Mouse (Mus musculus) brain, embryonic 18.5 days (tissue): ENCODE data around the gene Myo1e.

ENCODE experiments used
- DNase-seq: peaks from one replicate; pipeline ENCODE4 v3.0.0-alpha.2; 2012; ENCODE audit warnings: low read depth, low spot score

Myo1e gene

DNA sequence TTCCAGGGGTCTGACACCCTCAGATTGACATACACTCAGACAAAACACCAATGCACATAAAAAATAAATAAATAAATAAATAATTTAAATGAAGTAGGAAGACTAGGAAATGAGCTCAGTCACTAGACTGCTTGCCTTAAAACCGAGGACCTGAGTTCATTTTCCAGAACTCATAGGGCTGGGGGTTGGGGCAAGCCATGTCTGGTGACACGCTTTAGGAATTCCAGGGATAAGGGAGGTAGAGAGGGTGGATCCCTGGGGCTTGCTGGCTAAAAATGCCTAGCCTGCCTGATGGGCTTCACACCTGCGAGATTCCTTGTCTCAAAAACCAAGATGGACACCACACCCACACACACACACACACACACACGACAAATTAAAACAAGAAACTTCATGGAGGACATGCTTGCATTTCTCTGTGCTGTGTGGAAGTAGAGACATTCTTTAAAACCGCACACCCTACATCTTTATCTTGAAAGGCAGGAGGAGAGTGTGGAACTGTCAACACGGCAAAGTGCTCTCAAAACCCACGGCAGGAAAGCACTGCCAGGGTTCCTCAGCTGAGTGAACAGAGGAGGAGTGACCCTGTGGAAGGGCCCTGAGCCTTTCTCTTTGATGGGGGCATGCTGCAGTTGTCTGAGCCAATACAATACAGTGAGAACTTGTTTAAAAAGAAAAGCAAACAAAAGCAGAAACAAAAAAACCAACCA, 13.5 kb downstream of the Myo1e start:
- no peak for DNase-seq

DNA sequence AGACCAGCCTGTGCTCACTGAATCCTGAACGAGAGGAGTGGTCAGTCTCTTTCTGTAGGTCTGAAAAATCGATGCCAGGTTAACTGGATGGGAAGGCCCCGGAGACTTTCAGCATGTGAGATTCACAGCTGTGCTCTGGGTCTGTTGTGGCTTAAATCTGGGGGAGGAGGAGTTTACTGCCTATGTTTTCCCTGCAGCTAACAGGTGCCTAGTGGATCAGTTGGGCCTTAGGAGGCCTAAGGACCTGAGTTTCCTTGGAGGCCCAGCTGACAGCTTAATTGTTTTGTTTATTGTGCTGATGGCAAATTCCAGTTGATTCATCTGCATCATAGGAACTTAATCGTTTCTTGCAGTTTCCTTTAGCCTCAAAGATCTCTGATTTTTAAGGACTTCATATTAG, 16.0 kb downstream of the Myo1e start:
- DNase-seq: no peak

DNA sequence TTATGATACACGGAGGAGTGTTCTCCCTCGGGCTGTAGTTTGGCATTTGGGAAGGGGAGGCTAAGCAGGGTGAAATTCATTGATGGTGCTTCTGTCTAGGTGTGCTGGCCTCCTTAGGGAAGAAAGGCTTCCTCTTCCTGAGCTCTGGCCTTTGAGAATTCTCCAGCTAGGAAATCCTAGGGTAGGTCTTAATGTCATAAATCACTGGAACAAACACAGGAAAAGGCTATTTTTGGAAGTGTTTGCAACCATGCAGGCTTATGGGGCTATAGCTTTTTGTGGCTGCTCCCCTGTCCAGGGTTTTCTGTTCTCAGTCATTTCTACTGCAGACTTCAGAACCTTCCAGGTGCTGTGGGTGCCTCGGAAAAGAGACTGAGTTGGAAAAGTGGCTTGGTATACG, 16.9 kb downstream of the Myo1e start:
- no peak for DNase-seq

- no peak for DNase-seq
Observed at GRCm38 (mm10) chr9:70226359-70226758, 19.2 kb downstream of the Myo1e start.

DNA sequence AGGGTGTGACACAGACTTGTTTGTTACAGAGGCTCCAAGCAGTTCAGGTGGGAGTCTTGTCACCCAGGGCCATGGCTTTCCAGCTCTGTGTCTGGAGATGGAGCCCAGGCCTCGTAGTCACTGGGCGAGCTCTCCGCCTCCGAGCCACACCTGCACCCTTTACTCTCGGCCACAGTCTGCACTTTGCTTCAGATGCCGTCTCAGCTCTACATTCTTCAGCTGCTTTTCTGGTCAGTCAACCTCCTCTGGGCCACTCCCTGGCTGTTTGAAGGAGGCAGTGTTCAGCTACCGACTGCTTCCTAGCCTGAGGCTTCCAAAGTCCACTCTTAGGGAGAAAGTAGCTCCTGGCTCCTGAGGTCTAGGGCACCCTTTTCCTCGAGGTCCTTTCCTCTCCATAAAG, 22.7 kb downstream of the Myo1e start:
- DNase-seq: no peak

DNA sequence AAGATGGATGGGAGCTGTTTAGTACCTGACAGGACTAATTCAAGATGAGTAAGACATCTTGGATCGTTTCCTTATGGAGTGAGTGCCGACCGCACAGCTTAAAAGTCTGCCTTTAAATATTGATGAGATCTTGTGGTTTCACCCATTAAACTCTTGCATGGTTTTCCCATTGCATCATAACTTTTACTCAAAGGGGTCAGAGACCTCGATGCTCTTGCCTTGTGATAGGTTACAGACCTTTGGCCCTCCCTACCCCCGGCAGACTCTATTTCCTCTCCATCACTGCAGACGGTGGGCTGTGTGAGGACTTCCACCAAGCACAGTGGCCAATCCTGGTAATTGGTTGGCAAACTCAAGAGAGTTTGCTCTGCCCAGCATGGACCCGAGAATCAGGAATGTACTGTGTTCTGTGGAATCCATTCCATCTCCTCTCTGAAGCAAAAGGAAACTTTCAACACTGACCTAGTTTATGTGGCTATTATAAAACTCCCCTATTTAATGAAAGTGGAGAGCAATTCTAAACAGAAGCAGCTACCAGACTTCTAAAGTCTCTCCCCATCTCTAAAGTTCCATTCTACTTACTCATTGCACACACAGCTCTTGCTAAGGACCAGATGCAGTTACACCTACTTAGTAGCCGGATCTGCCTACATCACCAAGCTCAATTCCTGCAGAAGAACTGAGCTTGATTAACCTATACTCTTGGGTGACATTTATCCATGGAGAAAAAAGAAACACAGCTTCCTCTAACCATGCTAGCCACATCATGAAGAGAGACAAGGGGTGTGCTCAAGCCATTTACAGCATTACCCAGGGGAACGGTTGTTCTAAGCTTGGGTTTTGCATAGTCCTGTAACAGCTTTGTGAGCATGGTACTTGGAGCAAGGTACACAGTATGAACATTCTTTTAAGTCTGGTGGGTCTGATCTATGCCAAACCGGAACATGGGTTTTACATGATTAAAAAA, 25.2 kb downstream of the Myo1e start:
- DNase-seq: no peak

DNA sequence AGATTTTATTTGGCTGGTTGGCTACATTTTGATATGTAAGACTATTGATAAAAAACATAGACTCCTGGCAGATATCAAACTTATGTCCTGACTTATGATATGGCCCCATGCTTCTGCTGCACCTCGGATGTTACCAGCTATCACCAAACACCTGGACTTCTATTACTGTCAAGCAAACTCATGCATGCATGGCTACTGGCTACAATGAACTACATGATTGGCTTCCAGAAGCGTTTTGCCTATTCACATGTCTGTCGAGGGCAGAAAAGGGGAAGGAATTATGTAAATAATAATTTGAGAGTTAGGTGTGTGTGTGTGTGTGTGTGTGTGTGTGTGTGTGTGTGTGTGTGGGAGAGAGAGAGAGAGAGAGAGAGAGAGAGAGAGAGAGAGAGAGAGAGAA, 30.0 kb downstream of the Myo1e start:
- DNase-seq: no peak

DNA sequence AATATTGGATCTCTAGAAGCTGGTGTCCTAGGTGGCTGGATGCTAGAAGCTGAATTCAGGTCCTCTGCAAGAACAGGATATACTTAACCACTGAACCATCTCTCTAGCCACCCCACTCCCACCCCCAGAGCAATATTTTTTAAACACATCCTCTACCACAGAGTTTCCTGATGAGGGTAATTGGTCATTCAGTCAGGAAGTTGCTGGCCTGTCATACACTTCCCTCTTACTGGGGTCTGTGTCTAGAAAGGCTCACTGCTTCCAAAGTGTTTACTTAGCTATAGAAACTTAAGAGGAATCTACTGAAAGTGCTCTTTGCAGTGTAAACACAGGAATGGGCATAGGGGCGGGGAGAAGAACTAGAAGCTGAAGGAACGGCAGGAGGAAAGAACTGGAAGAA, 30.4 kb downstream of the Myo1e start:
- DNase-seq: no peak

GRCm38 (mm10) chr9:70238391-70238790, 31.2 kb downstream of the Myo1e start:
- no peak for DNase-seq

DNA sequence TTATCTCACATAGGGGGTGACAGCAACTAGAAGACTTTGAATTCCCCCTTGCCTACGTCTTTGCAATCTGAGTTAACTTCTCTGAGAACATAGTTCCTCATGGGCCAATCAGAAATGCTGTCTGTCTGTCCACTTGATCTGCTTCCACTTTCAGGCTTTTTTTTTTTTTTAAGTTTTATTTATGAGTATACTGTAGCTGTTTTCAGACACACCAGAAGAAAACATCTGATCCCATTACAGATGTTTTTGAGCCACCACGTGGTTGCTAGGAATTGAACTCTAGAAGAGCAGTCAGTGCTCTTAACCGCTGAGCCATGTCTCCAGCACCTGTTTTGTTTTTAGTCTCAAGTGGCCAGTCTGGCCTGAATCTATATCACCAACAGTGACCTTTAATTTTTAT, 32.1 kb downstream of the Myo1e start:
- no peak for DNase-seq

GRCm38 (mm10) chr9:70240703-70241410, 33.7 kb downstream of the Myo1e start:
- DNase-seq: no peak

DNA sequence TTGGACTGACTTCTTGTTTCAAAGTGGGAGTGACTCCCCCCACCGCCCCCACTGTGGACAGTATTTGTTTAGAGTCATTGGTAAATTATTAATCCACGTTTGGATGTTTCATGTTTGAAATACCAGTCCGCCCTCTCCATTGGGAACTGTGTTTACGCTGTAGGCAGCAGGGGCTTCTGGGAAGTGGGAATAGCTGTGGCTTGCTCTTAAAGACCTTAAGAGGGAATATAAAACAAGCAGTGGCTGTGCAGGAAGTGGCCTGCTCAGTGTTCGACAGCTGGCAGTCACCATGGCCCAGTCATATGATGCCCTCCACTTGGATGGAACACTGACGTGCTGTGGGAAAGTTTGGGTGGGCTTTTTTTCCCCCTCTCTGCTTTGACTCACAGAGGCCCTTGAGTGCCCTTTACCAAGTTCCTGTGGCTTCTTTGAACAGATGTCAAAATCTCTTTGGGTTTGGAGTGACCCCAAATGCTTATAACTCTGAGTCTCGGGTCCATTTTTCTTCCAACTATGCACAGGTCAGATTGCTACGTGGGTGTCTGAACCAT, 34.3 kb downstream of the Myo1e start:
- DNase-seq: no peak

- DNase-seq: no peak
Observed at GRCm38 (mm10) chr9:70242112-70242862, 35.1 kb downstream of the Myo1e start.

DNA sequence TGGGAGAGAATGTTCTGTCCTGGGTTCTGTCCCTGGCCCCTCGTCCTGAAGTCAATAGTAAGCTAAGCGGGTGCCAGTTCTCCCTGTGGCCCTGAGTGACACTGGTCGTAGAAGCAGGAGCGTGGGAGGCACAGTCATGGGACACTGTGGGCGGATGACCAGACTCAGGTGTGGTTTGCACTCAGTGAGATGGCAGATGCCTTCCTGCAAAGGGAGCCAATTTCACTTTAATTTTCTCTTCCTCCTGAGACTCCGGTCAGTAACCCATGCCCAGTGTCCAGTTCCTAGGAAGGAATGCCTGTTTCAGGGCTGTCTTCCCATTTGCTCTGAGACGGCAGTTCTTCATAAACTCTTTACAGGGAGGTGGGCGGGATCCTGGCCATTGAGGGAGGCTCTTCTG, 36.1 kb downstream of the Myo1e start:
- no peak for DNase-seq

DNA sequence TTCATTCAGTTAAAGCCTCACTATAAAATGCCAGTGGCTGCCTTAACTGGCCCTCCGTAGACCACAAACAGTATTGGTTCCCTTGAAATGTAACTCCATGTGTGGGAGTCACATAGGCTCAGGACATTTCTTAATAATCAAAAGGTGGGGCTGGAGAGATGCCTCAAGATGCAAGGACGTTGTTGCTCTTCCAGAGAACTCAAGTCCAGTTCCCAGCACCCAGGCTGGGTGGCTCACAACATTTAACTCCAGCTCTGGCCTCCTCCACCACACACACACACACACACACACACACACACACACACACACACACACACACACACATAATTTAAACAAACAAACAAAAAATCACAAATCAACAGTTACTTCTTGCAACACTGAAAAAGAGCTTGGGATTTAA, 36.6 kb downstream of the Myo1e start:
- no peak for DNase-seq

- DNase-seq: no peak
Observed at GRCm38 (mm10) chr9:70244115-70244514, 37.0 kb downstream of the Myo1e start.

DNA sequence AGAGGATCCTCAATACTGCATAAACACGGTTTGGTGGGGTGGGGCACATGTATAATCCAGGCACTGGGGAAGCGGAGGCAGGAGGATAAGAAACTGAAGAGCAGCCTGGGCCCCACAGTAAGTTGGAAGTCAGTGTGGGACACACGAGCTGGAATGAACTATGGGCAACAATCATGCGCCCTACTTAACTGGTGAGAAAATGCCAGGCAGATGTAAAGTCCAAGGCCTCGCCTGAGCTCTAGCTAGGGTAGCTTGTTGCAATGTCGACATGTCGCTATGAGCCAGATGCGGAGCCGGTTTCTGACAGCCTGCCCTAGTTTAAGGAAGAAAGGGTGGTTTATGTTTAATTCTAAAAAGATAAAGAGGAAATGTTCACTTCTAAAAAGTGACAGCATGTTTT, 37.9 kb downstream of the Myo1e start:
- no peak for DNase-seq

- DNase-seq: no peak
Observed at GRCm38 (mm10) chr9:70246427-70246826, 39.3 kb downstream of the Myo1e start.

GRCm38 (mm10) chr9:70248046-70248445, 40.9 kb downstream of the Myo1e start:
- no peak for DNase-seq

DNA sequence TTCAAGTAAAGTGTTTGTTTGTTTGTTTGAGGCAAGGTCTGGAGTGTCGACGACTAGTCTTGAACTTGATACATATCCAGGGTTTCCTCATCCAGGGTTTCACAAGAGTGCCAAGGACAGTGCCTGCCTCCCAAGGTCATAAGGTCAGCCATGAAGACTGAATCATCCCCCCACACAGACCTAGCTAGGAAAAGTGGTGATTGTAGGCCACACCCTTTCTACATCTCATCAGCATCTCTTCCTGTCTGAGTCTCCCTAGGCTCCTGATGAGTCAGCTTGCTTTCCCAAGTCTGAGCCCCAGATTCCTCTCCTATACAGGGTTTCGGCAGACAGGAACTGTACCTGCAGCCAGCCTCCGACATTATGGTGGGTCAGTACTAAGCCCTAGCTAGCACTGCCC, 41.7 kb downstream of the Myo1e start:
- DNase-seq: no peak
